24 mouse cellular contexts compared by ENCODE assay signal in the genomic region with DNA sequence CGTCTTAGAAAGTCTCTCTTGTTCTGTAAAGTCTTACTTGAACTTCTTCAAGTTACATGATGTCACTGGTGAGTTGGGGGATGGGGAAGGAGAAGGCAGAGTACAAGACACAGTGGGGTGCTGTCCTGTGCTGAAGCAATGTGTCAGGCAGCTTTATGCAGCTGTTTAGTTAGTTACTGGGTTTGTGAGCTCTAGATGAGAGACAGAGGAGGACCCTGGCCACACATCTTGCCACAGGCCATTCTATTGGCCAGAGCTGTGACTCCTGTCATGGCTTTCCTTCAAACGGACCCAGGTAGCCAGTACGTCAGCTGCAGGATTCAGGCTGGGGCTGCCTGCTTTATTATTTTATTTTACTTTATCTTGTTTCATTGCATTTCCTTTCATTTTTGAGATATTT. TPM values are rescaled to one million over a fixed set of nuclear protein-coding genes. Genes with fewer than 3 reads are reported as not detected.
A peak's percentile ranks its signal among the peaks of the same experiment; 100 is the strongest.
DNase-seq lines count a peak whose midpoint lies in the region; ATAC-seq lines count a peak whose summit lies in the region.
"Had no signal": no experiment of that assay in that cellular context is flagged by ENCODE, and none has a peak within 500 bp of the region (broad histone marks: within the 10 kb centered on the region; RNA-seq: fewer than 3 reads in every experiment).

No protein-coding gene starts in this region.

- peak; percentile 53 for DNase-seq in heart, adult 11 months
- no peak for DNase-seq in heart, postnatal 14 days
- peak; percentile 57 for DNase-seq in midbrain, embryonic 11.5 days (ENCODE audit: low spot score, missing footprints)
- DNase-seq in ZHBTc4 (ENCODE audit: low read depth, low spot score), result peak; percentile 25
- no peak for DNase-seq in left cerebral cortex, postnatal 14 days (ENCODE audit: low spot score in 2 of 2)
- DNase-seq in heart, adult 18-20 months, result no peak
- DNase-seq: adrenal gland, postnatal 14 days; cerebellum, adult 11-12 months; cerebellum, adult 9-10 months; cerebellum, postnatal 25 days; gastrocnemius, adult 2 months; gastrocnemius, postnatal 25 days had no signal

- H3K4me3 ChIP-seq in midbrain, embryonic 11.5 days (ENCODE audit: low read depth, low read length), result no peak overlapping the region
- H3K4me3 ChIP-seq in midbrain, embryonic 13.5 days (replicated peaks), result no peak overlapping the region
- H3K4me3 ChIP-seq: embryonic facial prominence, embryonic 15.5 days; erythroblast, embryonic 14.5 days; forebrain, embryonic 10.5 days; gastrocnemius, adult 2 months; heart, embryonic 15.5 days; hindbrain, embryonic 10.5 days; intestine, embryonic 15.5 days had no signal

- intact Hi-C loops in heart, postnatal 14 days (cut with DNase I), result no loop called here
- intact Hi-C loops in left cerebral cortex, postnatal 14 days (cut with DNase I), result no loop called here

- H3K4me1 ChIP-seq in midbrain, embryonic 11.5 days (ENCODE audit: control insufficient read depth, insufficient read depth, low read length), result no peaks in the 10 kb centered on the region
- H3K4me1 ChIP-seq in midbrain, embryonic 13.5 days (replicated peaks), result no peaks in the 10 kb centered on the region
- H3K4me1 ChIP-seq: embryonic facial prominence, embryonic 15.5 days; forebrain, embryonic 10.5 days; heart, embryonic 15.5 days; hindbrain, embryonic 10.5 days had no signal

- H3K4me2 ChIP-seq in midbrain, embryonic 11.5 days, result no peak overlapping the region
- H3K4me2 ChIP-seq in midbrain, embryonic 13.5 days (replicated peaks), result no peak overlapping the region
- H3K4me2 ChIP-seq: embryonic facial prominence, embryonic 15.5 days; heart, embryonic 11.5 days; heart, embryonic 15.5 days; hindbrain, embryonic 14.5 days; intestine, embryonic 15.5 days had no signal

- no peaks in the 10 kb centered on the region for H3K27me3 ChIP-seq in midbrain, embryonic 11.5 days (ENCODE audit: control insufficient read depth, insufficient read depth, low read length)
- H3K27me3 ChIP-seq in midbrain, embryonic 13.5 days, result no peaks in the 10 kb centered on the region
- H3K27me3 ChIP-seq: CH12.LX; embryonic facial prominence, embryonic 15.5 days; heart, embryonic 15.5 days; intestine, embryonic 15.5 days had no signal

- no peak overlapping the region for H3K27ac ChIP-seq in midbrain, embryonic 11.5 days (ENCODE audit: low read depth, low read length)
- H3K27ac ChIP-seq in midbrain, embryonic 13.5 days, result no peak overlapping the region
- H3K27ac ChIP-seq: embryonic facial prominence, embryonic 15.5 days; forebrain, embryonic 10.5 days; gastrocnemius, adult 2 months; heart, embryonic 15.5 days; hindbrain, embryonic 10.5 days; hindbrain, embryonic 14.5 days; intestine, embryonic 15.5 days had no signal

- 76% methylated on average over 3 of the region's 3 CpGs for WGBS in midbrain, embryonic 11.5 days
- 81% methylated on average over 3 of the region's 3 CpGs for WGBS in midbrain, embryonic 13.5 days

- H3K9me3 ChIP-seq in midbrain, embryonic 11.5 days (ENCODE audit: control insufficient read depth, low read length), result no peaks in the 10 kb centered on the region
- H3K9me3 ChIP-seq in midbrain, embryonic 13.5 days, result no peaks in the 10 kb centered on the region
- H3K9me3 ChIP-seq: embryonic facial prominence, embryonic 15.5 days; forebrain, embryonic 10.5 days; heart, embryonic 15.5 days; hindbrain, embryonic 10.5 days; intestine, embryonic 15.5 days had no signal

- no peaks in the 10 kb centered on the region for H3K36me3 ChIP-seq in midbrain, embryonic 11.5 days (ENCODE audit: control insufficient read depth, insufficient read depth, low read length)
- H3K36me3 ChIP-seq in midbrain, embryonic 13.5 days, result no peaks in the 10 kb centered on the region
- H3K36me3 ChIP-seq: embryonic facial prominence, embryonic 15.5 days; forebrain, embryonic 10.5 days; heart, embryonic 15.5 days; hindbrain, embryonic 10.5 days; intestine, embryonic 15.5 days had no signal

- H3K9ac ChIP-seq in midbrain, embryonic 11.5 days (ENCODE audit: low read length), result no peak overlapping the region
- no peak overlapping the region for H3K9ac ChIP-seq in midbrain, embryonic 13.5 days (replicated peaks)
- H3K9ac ChIP-seq: embryonic facial prominence, embryonic 15.5 days; heart, embryonic 15.5 days; hindbrain, embryonic 14.5 days; intestine, embryonic 15.5 days had no signal

- ATAC-seq in midbrain, embryonic 11.5 days (ENCODE audit: low FRiP score), result no peak
- ATAC-seq in midbrain, embryonic 13.5 days, result no peak
- ATAC-seq: forebrain, embryonic 14.5 days; intestine, embryonic 15.5 days had no signal

RNA-seq across cellular contexts. Expression of a gene that starts 45.8 kb away (rescaled TPM):
- under 1 TPM; 0.49 to 0.55 TPM for total RNA-seq in heart, postnatal 14 days (2021)
- 0.34 and 0.69 TPM in 2 replicates for polyA plus RNA-seq in midbrain, embryonic 11.5 days (2014; fragmentation: Nextera tagmentation; extraction: Ambion mirVana)
- polyA plus RNA-seq in midbrain, embryonic 13.5 days (2015; fragmentation: Nextera tagmentation; extraction: Ambion mirVana), result 1.7 and 2.6 TPM in 2 replicates
- total RNA-seq in left cerebral cortex, postnatal 14 days (2021), result 1 to 10 TPM; 2.0 to 3.7 TPM
- total RNA-seq in heart, adult 18-20 months (2021), result under 1 TPM; 0.32 to 0.49 TPM
- total RNA-seq: CH12.LX; granulocyte monocyte progenitor cell, adult 5-6 weeks had no signal
- polyA plus RNA-seq: erythroblast, embryonic 14.5 days had no signal

Comparison
In these comparisons a context has a peak if more than half of its experiments do, and no peak if none do; other contexts are left out.
1. DNase-seq: peak in heart, adult 11 months (single experiment), midbrain, embryonic 11.5 days (single experiment) and ZHBTc4 (single experiment); none in heart, postnatal 14 days (0 of 2), left cerebral cortex, postnatal 14 days (0 of 2) and heart, adult 18-20 months (0 of 2).